Mouse (Mus musculus) thymus, adult 2 months (tissue): ENCODE results near the gene Mmp14.

ENCODE experiments used
- CTCF ChIP-seq: fragments of 200-500 bp; IDR thresholded peaks from 2 replicates; pipeline ENCODE4 v1.5.1; 2012; ENCODE audit warnings: mild to moderate bottlenecking, control low read depth, low read length, moderate library complexity, borderline replicate concordance; ENCODE audit not compliant: control insufficient read depth, poor library complexity, insufficient read depth; ENCODE audit errors: extremely low read depth
- POLR2A ChIP-seq: fragments of 200-500 bp; IDR thresholded peaks from 2 replicates; pipeline ENCODE4 v1.6.1; 2012; ENCODE audit warnings: mild to moderate bottlenecking, low read length, control low read depth, moderate library complexity; ENCODE audit not compliant: control insufficient read depth, poor library complexity, insufficient read depth; ENCODE audit errors: extremely low read depth

DNA sequence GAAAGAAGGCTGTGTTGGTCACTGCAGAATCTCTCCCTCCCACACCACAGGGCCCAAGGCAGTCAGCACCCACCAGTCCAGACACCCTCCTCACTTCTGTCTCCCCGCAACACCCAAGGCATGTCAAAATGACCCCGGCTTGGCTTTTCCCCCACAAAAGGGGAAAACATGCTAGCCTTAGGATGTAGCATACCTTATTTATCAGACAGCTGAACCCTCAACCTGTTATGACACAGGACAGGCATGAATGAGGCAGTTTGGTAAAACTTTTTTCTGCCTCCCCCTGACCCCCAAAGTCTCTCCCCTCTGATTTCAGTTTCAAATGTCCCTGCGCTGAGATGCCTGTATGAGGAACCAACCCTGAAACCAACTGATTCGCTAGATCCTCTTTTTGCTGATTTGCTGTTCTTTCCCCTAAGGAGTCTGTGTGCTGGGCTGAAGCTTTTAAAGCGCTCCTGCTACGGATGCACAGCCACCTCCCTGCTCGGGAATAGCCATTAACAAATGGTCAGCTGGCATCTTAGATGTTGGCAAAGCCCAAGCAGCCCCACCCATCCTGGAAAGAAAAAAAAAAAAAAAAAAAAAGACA is 22.3 kb upstream of the Mmp14 start:
- no peak for TF ChIP-seq POLR2A
- no peak for TF ChIP-seq CTCF
